Mouse (Mus musculus): ENCODE measurements around the gene Gm47995. TPM values are rescaled to one million over a fixed set of nuclear protein-coding genes. Genes with fewer than 3 reads are reported as not detected.

The Gm47995 gene
- polyA plus RNA-seq, 1 experiment from 2014 or later: not detected

DNA sequence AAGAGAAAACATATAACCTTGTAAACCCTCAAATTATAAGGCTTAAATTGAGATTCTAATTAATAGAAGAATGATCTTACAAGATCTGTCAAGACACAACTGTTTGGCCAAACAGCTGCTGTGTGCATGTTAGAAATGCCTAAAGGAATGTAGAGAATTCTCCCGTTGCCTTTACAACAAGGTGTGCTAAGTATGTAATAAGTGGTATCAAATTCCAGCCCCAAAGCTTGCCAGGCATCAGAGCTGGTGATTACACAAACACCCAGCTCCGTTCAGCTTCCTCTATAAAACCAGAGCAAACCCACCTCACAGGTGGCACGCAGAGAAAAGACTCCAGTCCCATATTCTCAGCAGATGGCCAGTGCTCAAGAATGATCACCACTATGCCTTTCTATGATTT is 39.5 kb downstream of the Gm47995 start:
- WGBS: 42% methylated on average over 3 of the region's 3 CpGs
- no peaks in the 10 kb centered on the region; the same call in 1 of the 2 replicates for H3K9me3 ChIP-seq
- no peak overlapping the region for H3K27ac ChIP-seq
- no peaks in the 10 kb centered on the region for H3K36me3 ChIP-seq
- no peak overlapping the region for H3K9ac ChIP-seq
- H3K4me1 ChIP-seq: no peaks in the 10 kb centered on the region
- H3K27me3 ChIP-seq: no peaks in the 10 kb centered on the region
- no peak for ATAC-seq (ENCODE audit: insufficient number of reproducible peaks, insufficient read depth, low FRiP score, low TSS enrichment)
- H3K4me2 ChIP-seq (replicated peaks): no peak overlapping the region
- H3K4me3 ChIP-seq: no peak overlapping the region

- no peak for ATAC-seq (ENCODE audit: insufficient number of reproducible peaks, insufficient read depth, low FRiP score, low TSS enrichment)
- Histone ChIP-seq H3K4me2 (replicated peaks) (no peak overlapping the region), H3K9ac (no peak overlapping the region), H3K27ac (no peak overlapping the region), H3K9me3 (no peaks in the 10 kb centered on the region; the same call in 1 of the 2 replicates), H3K4me1 (no peaks in the 10 kb centered on the region), H3K4me3 (no peak overlapping the region), H3K27me3 (no peaks in the 10 kb centered on the region), H3K36me3 (no peaks in the 10 kb centered on the region)
- 87% methylated on average over 4 of the region's 4 CpGs for WGBS
Measured at GRCm38 (mm10) chr1:151243332-151243731, 45.1 kb downstream of the Gm47995 start.

DNA sequence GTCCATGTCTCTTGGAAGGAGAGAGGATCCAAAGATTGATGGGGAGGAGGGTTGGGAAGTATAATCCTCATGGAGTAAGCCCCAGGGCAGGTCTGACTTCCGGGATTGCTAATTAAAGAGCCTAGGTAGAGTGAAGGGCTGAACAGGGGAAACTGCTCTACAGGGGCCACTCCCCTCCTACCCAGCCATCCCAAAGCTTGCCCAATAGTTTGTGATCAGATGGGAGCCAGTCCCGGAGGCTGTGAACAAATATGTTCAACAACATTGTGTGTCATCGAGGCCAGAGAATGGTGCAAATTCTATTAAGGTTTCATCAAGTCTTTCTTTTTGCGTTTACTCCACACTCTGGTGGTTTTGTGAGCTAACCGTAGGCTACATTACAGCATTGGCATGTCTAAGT is 45.8 kb downstream of the Gm47995 start:
- no peak overlapping the region for H3K4me3 ChIP-seq
- no peaks in the 10 kb centered on the region for H3K36me3 ChIP-seq
- no peak overlapping the region for H3K4me2 ChIP-seq (replicated peaks)
- no peak overlapping the region for H3K9ac ChIP-seq
- no peaks in the 10 kb centered on the region; the same call in 1 of the 2 replicates for H3K9me3 ChIP-seq
- no peaks in the 10 kb centered on the region for H3K4me1 ChIP-seq
- ATAC-seq (ENCODE audit: insufficient number of reproducible peaks, insufficient read depth, low FRiP score, low TSS enrichment): no peak
- WGBS: 82% methylated on average over 5 of the region's 5 CpGs
- H3K27me3 ChIP-seq: no peaks in the 10 kb centered on the region
- no peak overlapping the region for H3K27ac ChIP-seq

DNA sequence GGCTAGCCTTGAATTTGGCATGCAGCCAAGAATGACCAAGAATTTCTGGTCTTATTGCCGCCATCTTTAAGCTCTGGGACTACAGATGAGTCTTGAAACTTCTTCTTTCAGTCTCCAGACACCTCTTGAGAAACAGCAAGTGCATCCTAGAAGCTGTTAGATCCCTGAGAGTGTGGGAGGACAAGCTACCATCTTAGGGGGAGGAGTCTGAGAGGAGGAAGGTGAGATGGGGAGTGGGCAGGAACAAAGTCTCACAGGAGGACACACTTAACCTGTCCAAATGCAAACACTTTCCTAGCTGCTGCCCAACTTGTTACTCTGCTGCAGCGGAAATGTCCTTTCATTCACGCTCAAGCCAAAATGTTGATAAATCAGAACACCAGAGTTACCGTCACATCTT is 46.5 kb downstream of the Gm47995 start:
- Histone ChIP-seq H3K9me3 (no peaks in the 10 kb centered on the region; the same call in 1 of the 2 replicates), H3K4me2 (replicated peaks) (no peak overlapping the region), H3K27me3 (no peaks in the 10 kb centered on the region), H3K4me1 (no peaks in the 10 kb centered on the region), H3K36me3 (no peaks in the 10 kb centered on the region), H3K4me3 (no peak overlapping the region), H3K27ac (no peak overlapping the region), H3K9ac (no peak overlapping the region)
- 92% methylated on average over 4 of the region's 4 CpGs for WGBS
- ATAC-seq (ENCODE audit: insufficient number of reproducible peaks, insufficient read depth, low FRiP score, low TSS enrichment): no peak

GRCm38 (mm10) chr1:151245165-151245564 is 46.9 kb downstream of the Gm47995 start:
- Histone ChIP-seq H3K4me2 (replicated peaks) (no peak overlapping the region), H3K27ac (no peak overlapping the region), H3K4me1 (no peaks in the 10 kb centered on the region), H3K4me3 (no peak overlapping the region), H3K9me3 (no peaks in the 10 kb centered on the region; the same call in 1 of the 2 replicates), H3K36me3 (no peaks in the 10 kb centered on the region), H3K27me3 (no peaks in the 10 kb centered on the region), H3K9ac (no peak overlapping the region)
- ATAC-seq (ENCODE audit: insufficient number of reproducible peaks, insufficient read depth, low FRiP score, low TSS enrichment): no peak
- 85% methylated on average over 10 of the region's 10 CpGs for WGBS

DNA sequence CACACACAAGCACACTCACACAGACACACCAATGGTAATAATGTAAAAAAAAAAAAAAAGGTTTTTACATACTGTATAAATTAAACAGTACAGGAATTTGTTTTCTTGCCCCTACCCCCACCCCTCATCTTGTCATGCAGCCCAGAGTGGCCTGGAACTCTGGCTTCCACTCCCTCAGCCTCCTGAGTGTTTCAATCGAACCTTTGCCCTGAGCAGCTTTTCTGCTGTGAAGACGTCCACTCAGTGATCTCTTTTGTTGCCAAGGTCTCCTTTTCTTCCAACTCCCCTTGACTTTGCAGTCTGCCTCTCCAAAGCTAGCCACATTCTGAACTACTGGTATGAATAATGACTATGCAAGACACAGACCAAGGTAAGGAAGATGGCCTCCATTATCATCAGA is 47.6 kb downstream of the Gm47995 start:
- Histone ChIP-seq H3K9ac (no peak overlapping the region), H3K4me3 (no peak overlapping the region), H3K4me1 (no peaks in the 10 kb centered on the region), H3K27me3 (no peaks in the 10 kb centered on the region), H3K9me3 (no peaks in the 10 kb centered on the region), H3K4me2 (replicated peaks) (no peak overlapping the region), H3K27ac (no peak overlapping the region), H3K36me3 (no peaks in the 10 kb centered on the region)
- WGBS: 70% methylated on average over 2 of the region's 2 CpGs
- ATAC-seq (ENCODE audit: insufficient number of reproducible peaks, insufficient read depth, low FRiP score, low TSS enrichment): no peak

Other genes starting within 250 kb of the Gm47995 start
- 30.1 and 35.9 TPM in 2 replicates for gene Hmcn1, start 205.0 kb upstream of the Gm47995 start, polyA plus RNA-seq (2016; fragmentation: Nextera tagmentation; extraction: Ambion mirVana)
- 0.92 and 1.2 TPM in 2 replicates for gene Gm47985, start 15.9 kb upstream of the Gm47995 start, polyA plus RNA-seq (2016; fragmentation: Nextera tagmentation; extraction: Ambion mirVana)
- gene Gm8947, start 6.1 kb upstream of the Gm47995 start, polyA plus RNA-seq (2016; fragmentation: Nextera tagmentation; extraction: Ambion mirVana): 0.25 and 0.37 TPM in 2 replicates
- not detected in 2 replicates for gene 3110040M04Rik, start 5.7 kb downstream of the Gm47995 start, polyA plus RNA-seq (2016; fragmentation: Nextera tagmentation; extraction: Ambion mirVana)
- gene Gm47996, start 11.7 kb downstream of the Gm47995 start, polyA plus RNA-seq (2016; fragmentation: Nextera tagmentation; extraction: Ambion mirVana): not detected in 2 replicates
- 351 and 372 TPM in 2 replicates for gene Ivns1abp, start 146.0 kb downstream of the Gm47995 start, polyA plus RNA-seq (2016; fragmentation: Nextera tagmentation; extraction: Ambion mirVana)
- gene Swt1, start 230.0 kb downstream of the Gm47995 start, polyA plus RNA-seq (2016; fragmentation: Nextera tagmentation; extraction: Ambion mirVana): 24.8 and 30.6 TPM in 2 replicates
- gene Trmt1l, start 230.1 kb downstream of the Gm47995 start, polyA plus RNA-seq (2016; fragmentation: Nextera tagmentation; extraction: Ambion mirVana): 54.8 and 55.7 TPM in 2 replicates

Measured in embryonic facial prominence, embryonic 12.5 days (tissue).